Mouse (Mus musculus): ENCODE measurements around the gene Sh3gl1. TPM values are rescaled to one million over a fixed set of nuclear protein-coding genes. Genes with fewer than 3 reads are reported as not detected.

Gene Sh3gl1
- polyA plus RNA-seq, 1 experiment: 69.5 TPM

- Histone ChIP-seq H3K4me1 (ENCODE audit: control insufficient read depth, insufficient read depth, low read length) (peaks cover 50% of the 10 kb centered on the region), H3K27ac (ENCODE audit: insufficient read depth, low read length) (no peak overlapping the region), H3K27me3 (ENCODE audit: control insufficient read depth, insufficient read depth, low read length) (no peaks in the 10 kb centered on the region), H3K4me3 (replicated peaks; ENCODE audit: insufficient read depth, low read depth, low read length) (no peak overlapping the region)
- TF ChIP-seq POLR2A (IDR thresholded peaks at IDR 0.05; ENCODE audit: borderline replicate concordance, insufficient read depth, low read length) (0 out of 2 replicates have a peak, but pooled peaks have one; percentile 7), CTCF (IDR thresholded peaks at IDR 0.05; ENCODE audit: borderline replicate concordance, insufficient read depth, low read depth, low read length) (no peak)
- 68% methylated on average over 8 of the region's 8 CpGs for WGBS
- DNase-seq: no peak
These were observed 20.1 kb downstream of the Sh3gl1 start for GRCm38 (mm10) chr17:56016382-56016781.

- H3K27me3 ChIP-seq (ENCODE audit: control insufficient read depth, insufficient read depth, low read length): no peaks in the 10 kb centered on the region
- H3K4me1 ChIP-seq (ENCODE audit: control insufficient read depth, insufficient read depth, low read length): peaks cover 46% of the 10 kb centered on the region
- WGBS: 81% methylated on average over 9 of the region's 9 CpGs
- no peak for DNase-seq
- H3K27ac ChIP-seq (ENCODE audit: insufficient read depth, low read length): no peak overlapping the region
- no peak for TF ChIP-seq CTCF (IDR thresholded peaks at IDR 0.05; ENCODE audit: borderline replicate concordance, insufficient read depth, low read depth, low read length)
- no peak for TF ChIP-seq POLR2A (IDR thresholded peaks at IDR 0.05; ENCODE audit: borderline replicate concordance, insufficient read depth, low read length)
- no peak overlapping the region for H3K4me3 ChIP-seq (replicated peaks; ENCODE audit: insufficient read depth, low read depth, low read length)
These were observed 21.1 kb downstream of the Sh3gl1 start for GRCm38 (mm10) chr17:56015293-56015692.

- Histone ChIP-seq H3K4me3 (replicated peaks; ENCODE audit: insufficient read depth, low read depth, low read length) (peak overlapping the region; percentile 7), H3K4me1 (ENCODE audit: control insufficient read depth, insufficient read depth, low read length) (peaks cover 19% of the 10 kb centered on the region), H3K27me3 (ENCODE audit: control insufficient read depth, insufficient read depth, low read length) (no peaks in the 10 kb centered on the region), H3K27ac (ENCODE audit: insufficient read depth, low read length) (0 out of 2 replicates have a peak overlapping the region, but pooled peaks have one; percentile 2)
- TF ChIP-seq POLR2A (IDR thresholded peaks at IDR 0.05; ENCODE audit: borderline replicate concordance, insufficient read depth, low read length): no peak
- no peak for TF ChIP-seq CTCF (IDR thresholded peaks at IDR 0.05; ENCODE audit: borderline replicate concordance, insufficient read depth, low read depth, low read length)
- 20% methylated on average over 7 of the region's 7 CpGs for WGBS
- DNase-seq: peak; percentile 51 to 71
These were observed 25.0 kb downstream of the Sh3gl1 start for GRCm38 (mm10) chr17:56011441-56011840.

GRCm38 (mm10) chr17:56010681-56011080 is 25.8 kb downstream of the Sh3gl1 start:
- no peak for TF ChIP-seq POLR2A (IDR thresholded peaks at IDR 0.05; ENCODE audit: borderline replicate concordance, insufficient read depth, low read length)
- peak; percentile 93 for TF ChIP-seq CTCF (IDR thresholded peaks at IDR 0.05; ENCODE audit: borderline replicate concordance, insufficient read depth, low read depth, low read length)
- 1% methylated on average over 9 of the region's 9 CpGs for WGBS
- peak; percentile 74 to 86 for DNase-seq
- Histone ChIP-seq H3K4me3 (replicated peaks; ENCODE audit: insufficient read depth, low read depth, low read length) (peak overlapping the region; percentile 75), H3K27me3 (ENCODE audit: control insufficient read depth, insufficient read depth, low read length) (no peaks in the 10 kb centered on the region), H3K4me1 (ENCODE audit: control insufficient read depth, insufficient read depth, low read length) (peaks cover 13% of the 10 kb centered on the region; the same call in 1 of the 2 replicates), H3K27ac (ENCODE audit: insufficient read depth, low read length) (peak overlapping the region; percentile 9; the same call in 1 of the 2 replicates)

- peak overlapping the region; percentile 75 for H3K4me3 ChIP-seq (replicated peaks; ENCODE audit: insufficient read depth, low read depth, low read length)
- peak overlapping the region; percentile 77; the same call in 1 of the 2 replicates for H3K27ac ChIP-seq (ENCODE audit: insufficient read depth, low read length)
- H3K4me1 ChIP-seq (ENCODE audit: control insufficient read depth, insufficient read depth, low read length): peaks cover 13% of the 10 kb centered on the region; the same call in 1 of the 2 replicates
- TF ChIP-seq POLR2A (IDR thresholded peaks at IDR 0.05; ENCODE audit: borderline replicate concordance, insufficient read depth, low read length) (no peak), CTCF (IDR thresholded peaks at IDR 0.05; ENCODE audit: borderline replicate concordance, insufficient read depth, low read depth, low read length) (no peak)
- WGBS: 29% methylated on average over 14 of the region's 14 CpGs
- no peaks in the 10 kb centered on the region for H3K27me3 ChIP-seq (ENCODE audit: control insufficient read depth, insufficient read depth, low read length)
- no peak for DNase-seq
These were observed 26.2 kb downstream of the Sh3gl1 start for GRCm38 (mm10) chr17:56010255-56010654.

- Histone ChIP-seq H3K4me3 (replicated peaks; ENCODE audit: insufficient read depth, low read depth, low read length) (peak overlapping the region; percentile 75), H3K27ac (ENCODE audit: insufficient read depth, low read length) (0 out of 2 replicates have a peak overlapping the region, but pooled peaks have one; percentile 77), H3K27me3 (ENCODE audit: control insufficient read depth, insufficient read depth, low read length) (no peaks in the 10 kb centered on the region), H3K4me1 (ENCODE audit: control insufficient read depth, insufficient read depth, low read length) (peaks cover 13% of the 10 kb centered on the region; the same call in 1 of the 2 replicates)
- 14% methylated on average over 2 of the region's 2 CpGs for WGBS
- TF ChIP-seq CTCF (IDR thresholded peaks at IDR 0.05; ENCODE audit: borderline replicate concordance, insufficient read depth, low read depth, low read length) (no peak), POLR2A (IDR thresholded peaks at IDR 0.05; ENCODE audit: borderline replicate concordance, insufficient read depth, low read length) (no peak)
- DNase-seq: no peak
These were observed 26.5 kb downstream of the Sh3gl1 start for GRCm38 (mm10) chr17:56009962-56010240.

GRCm38 (mm10) chr17:56009088-56009961 is 27.1 kb downstream of the Sh3gl1 start:
- Histone ChIP-seq H3K27me3 (ENCODE audit: control insufficient read depth, insufficient read depth, low read length) (no peaks in the 10 kb centered on the region), H3K27ac (ENCODE audit: insufficient read depth, low read length) (peak overlapping the region; percentile 77), H3K4me3 (replicated peaks; ENCODE audit: insufficient read depth, low read depth, low read length) (peak overlapping the region; percentile 75), H3K4me1 (ENCODE audit: control insufficient read depth, insufficient read depth, low read length) (peaks cover 18% of the 10 kb centered on the region; the same call in 1 of the 2 replicates)
- under 1% methylated on average over 62 of the region's 62 CpGs for WGBS
- DNase-seq: peak; percentile 95 to 96
- TF ChIP-seq POLR2A (IDR thresholded peaks at IDR 0.05; ENCODE audit: borderline replicate concordance, insufficient read depth, low read length) (peak; percentile 99), CTCF (IDR thresholded peaks at IDR 0.05; ENCODE audit: borderline replicate concordance, insufficient read depth, low read depth, low read length) (no peak)
